Mouse (Mus musculus) E14TG2a.4 (cell line): ENCODE data around the gene Sync.

Source experiments
- CTCF ChIP-seq: conservative IDR thresholded peaks from 2 replicates; pipeline ENCODE4 v1.5.1; 2014; ENCODE audit warnings: low read length
- POU5F1 ChIP-seq: IDR thresholded peaks from 2 replicates; pipeline ENCODE4 v1.6.1; 2014; ENCODE audit warnings: low read length, borderline replicate concordance

- TF ChIP-seq CTCF (no peak), POU5F1 (no peak)
Observed at GRCm38 (mm10) chr4:129339743-129340142, 52.3 kb downstream of the Sync start.
